Mouse (Mus musculus) adrenal gland, adult 10 weeks (tissue): Measurements from ENCODE around the gene Senp8. TPM values are rescaled to one million over a fixed set of nuclear protein-coding genes. Genes with fewer than 3 reads are reported as not detected.

Source experiments
- polyA plus RNA-seq: library from polyadenylated mRNA; stranded (reverse); fragments of 350-450 nt; fragmentation: Illumina TruSeq; extraction: RNeasy Lipid Tissue Mini Kit (QIAGEN cat#74804); gene quantifications from one replicate; pipeline ENCODE4 v1.2.3, GENCODE M21; 2014; ENCODE audit warnings: low read depth, low replicate concordance

The Senp8 gene
- polyA plus RNA-seq: 20.9 TPM

GRCm38 (mm10) chr9:59750267-59751065 lies at the start of gene Senp8, which contains the start of gene Myo9a:
Gene Senp8, minus strand, starts transcription at chr9:59750710.
Gene Myo9a, plus strand, starts transcription at chr9:59750896.

Other genes with a start within 250 kb of the Senp8 start
- gene Hexa, start 211.2 kb downstream of the Senp8 start, polyA plus RNA-seq: 45.4 TPM
- gene Tmem202, start 210.9 kb downstream of the Senp8 start, polyA plus RNA-seq: 7.0 TPM
- 2.4 TPM for gene Celf6, start 172.8 kb downstream of the Senp8 start, polyA plus RNA-seq
- 24.9 TPM for gene Parp6, start 133.4 kb downstream of the Senp8 start, polyA plus RNA-seq
- gene Pkm, start 94.3 kb downstream of the Senp8 start, polyA plus RNA-seq: 54.8 TPM
- gene Gramd2, start 70.6 kb downstream of the Senp8 start, polyA plus RNA-seq: not detected
- gene Myo9a, start 186 bp upstream of the Senp8 start, polyA plus RNA-seq: 27.8 TPM
- not detected for gene Nr2e3, start 209.9 kb upstream of the Senp8 start, polyA plus RNA-seq